Mouse (Mus musculus) thymus, adult 2 months (tissue): Measurements from ENCODE around the gene F11.

ENCODE experiments used
- CTCF ChIP-seq: fragments of 200-500 bp; IDR thresholded peaks from 2 replicates; pipeline ENCODE4 v1.5.1; 2012; ENCODE audit warnings: mild to moderate bottlenecking, control low read depth, low read length, moderate library complexity, borderline replicate concordance; ENCODE audit not compliant: control insufficient read depth, poor library complexity, insufficient read depth; ENCODE audit errors: extremely low read depth
- POLR2A ChIP-seq: fragments of 200-500 bp; IDR thresholded peaks from 2 replicates; pipeline ENCODE4 v1.6.1; 2012; ENCODE audit warnings: mild to moderate bottlenecking, low read length, control low read depth, moderate library complexity; ENCODE audit not compliant: control insufficient read depth, poor library complexity, insufficient read depth; ENCODE audit errors: extremely low read depth

DNA sequence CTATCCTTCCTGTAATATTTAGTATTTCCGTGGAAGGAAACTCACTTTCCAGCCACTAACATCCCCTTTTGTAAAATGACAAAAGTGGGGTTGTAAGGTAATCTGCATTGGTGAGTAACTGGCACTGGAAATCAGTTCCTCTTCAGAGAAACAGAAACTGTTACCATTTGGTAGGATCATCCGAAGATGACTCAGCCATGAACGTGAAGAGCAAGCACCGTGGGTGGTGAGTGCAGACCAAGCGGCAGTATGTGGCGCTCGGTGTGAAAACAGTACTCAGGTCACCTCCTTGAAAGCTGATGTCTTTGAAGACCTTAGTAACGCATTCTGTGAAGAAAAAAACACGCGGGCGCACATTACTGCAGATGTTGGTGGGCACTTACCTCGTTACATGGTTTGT is 6.8 kb downstream of the F11 start:
- TF ChIP-seq CTCF (no peak), POLR2A (no peak)
